Mouse (Mus musculus) spleen, postnatal 36 days (tissue): ENCODE measurements at regions not wholly inside any gene's neighbourhood (a gene's known extent, or its start where the extent isn't known, plus 50 kb on each side); places are given as distances from the start of the nearest gene placed in this dataset.
A peak's percentile ranks its signal among the peaks of the same experiment; 100 is the strongest.
"Not testable (repeated sequence)": the region's sequence is repeated elsewhere in the genome, so short reads cannot be mapped to it uniquely, and the experiment has no call there.

Experiments
- DNase-seq, 2 experiments: peaks; one replicate each; pipeline ENCODE4 v3.0.0; 2022; ENCODE audit warnings: low spot score in 2 of 2, mixed read lengths in 1 of 2

- DNase-seq: not testable (repeated sequence)
Measured at GRCm38 (mm10) chr14:120830389-120830835, 80.6 kb upstream of the Ipo5 start.

- no peak for DNase-seq
Measured at GRCm38 (mm10) chr14:120831397-120831796, 79.6 kb upstream of the Ipo5 start.

- DNase-seq: peak; percentile 81 to 85
Measured at GRCm38 (mm10) chr14:120831847-120832613, 79.0 kb upstream of the Ipo5 start.

GRCm38 (mm10) chr14:120834821-120835220 is 76.2 kb upstream of the Ipo5 start:
- no peak for DNase-seq

GRCm38 (mm10) chr14:120835758-120836157 is 75.3 kb upstream of the Ipo5 start:
- no peak for DNase-seq

- DNase-seq: no peak
Measured at GRCm38 (mm10) chr14:120836535-120837316, 74.3 kb upstream of the Ipo5 start.

GRCm38 (mm10) chr14:120840900-120841299 is 70.1 kb upstream of the Ipo5 start:
- DNase-seq: no peak

GRCm38 (mm10) chr14:120841311-120841710 is 69.7 kb upstream of the Ipo5 start:
- DNase-seq: no peak

GRCm38 (mm10) chr14:120845172-120845571 is 65.9 kb upstream of the Ipo5 start:
- no peak for DNase-seq

- no peak for DNase-seq
Measured at GRCm38 (mm10) chr14:120846073-120846850, 64.8 kb upstream of the Ipo5 start.

GRCm38 (mm10) chr14:120847006-120847405 is 64.0 kb upstream of the Ipo5 start:
- DNase-seq: no peak

GRCm38 (mm10) chr14:120848083-120848951 is 62.7 kb upstream of the Ipo5 start:
- DNase-seq: no peak

- DNase-seq: no peak
Measured at GRCm38 (mm10) chr14:120849159-120849558, 61.9 kb upstream of the Ipo5 start.

- DNase-seq: no peak
Measured at GRCm38 (mm10) chr14:120853643-120854042, 57.4 kb upstream of the Ipo5 start.

- no peak for DNase-seq
Measured at GRCm38 (mm10) chr14:120854559-120854958, 56.5 kb upstream of the Ipo5 start.

- DNase-seq: no peak
Measured at GRCm38 (mm10) chr14:120855181-120855580, 55.8 kb upstream of the Ipo5 start.
